Mouse (Mus musculus): ENCODE results near the gene Nudt6. TPM values are rescaled to one million over a fixed set of nuclear protein-coding genes. Genes with fewer than 3 reads are reported as not detected.

Nudt6 gene
- 13.3 and 18.2 TPM in 2 replicates for polyA plus RNA-seq (2015; fragmentation: Nextera tagmentation; extraction: Ambion mirVana)

DNA sequence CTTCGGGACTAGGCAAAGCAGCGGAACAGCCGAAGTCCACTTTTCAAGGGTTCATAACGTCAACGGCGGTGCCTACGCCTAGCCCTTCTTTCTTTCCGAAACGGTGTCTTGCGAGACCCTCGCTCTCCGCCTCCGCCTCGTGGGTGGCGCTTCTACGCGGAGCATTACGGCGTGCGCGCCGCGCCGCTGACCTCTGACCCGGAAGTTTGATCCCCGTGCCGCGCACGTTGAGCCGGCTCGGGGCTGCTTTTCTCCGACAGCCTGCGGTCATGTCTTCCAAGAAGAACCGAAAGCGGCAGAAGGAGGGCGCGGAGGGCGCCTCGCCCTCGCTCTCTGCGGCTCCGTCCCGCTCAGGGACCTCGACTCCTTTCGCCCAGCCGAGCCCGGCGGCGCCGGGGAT, at the start of gene Nudt6:
TSS of gene Nudt6 (minus strand) at position 140 of the 400 bp plus-strand sequence.
- under 1% methylated on average over 50 of the region's 50 CpGs for WGBS
- DNase-seq (ENCODE audit: low spot score): peak; percentile 95
- no peak for TF ChIP-seq CTCF (IDR thresholded peaks at IDR 0.05; ENCODE audit: low read depth)

DNA sequence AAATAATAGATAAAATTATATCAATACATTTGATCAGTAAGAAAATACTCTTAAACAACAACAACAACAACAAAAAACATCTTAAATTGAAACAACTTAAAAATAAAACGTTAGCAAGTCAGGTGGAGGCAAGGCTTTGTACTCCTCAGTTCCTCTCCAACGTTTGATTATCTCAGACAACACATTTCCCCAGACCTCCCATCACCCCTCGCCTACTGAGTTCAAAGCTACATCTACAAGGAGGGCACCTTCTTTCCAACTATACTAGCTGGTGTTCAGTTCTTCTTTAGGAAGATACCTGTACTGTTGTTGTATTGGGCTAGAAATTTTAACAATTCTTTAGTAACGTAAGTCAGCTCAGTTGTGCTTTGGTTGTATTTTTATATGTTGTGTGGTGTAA, 49.3 kb upstream of the Nudt6 start:
- no peaks in the 10 kb centered on the region for H3K9me3 ChIP-seq (replicated peaks; ENCODE audit: low read length)
- no peak for DNase-seq (ENCODE audit: low spot score)
- no peak overlapping the region for H3K4me2 ChIP-seq (ENCODE audit: low read length)
- no peak overlapping the region for H3K4me3 ChIP-seq (replicated peaks; ENCODE audit: low read depth, low read length)
- no peaks in the 10 kb centered on the region for H3K27me3 ChIP-seq (ENCODE audit: insufficient read depth, low read length)
- whole genome bisulfite sequencing: 88% methylated on average over 4 of the region's 4 CpGs
- H3K9ac ChIP-seq (ENCODE audit: low read depth, low read length): no peak overlapping the region
- no peaks in the 10 kb centered on the region for H3K36me3 ChIP-seq (ENCODE audit: insufficient read depth, low read length)
- H3K27ac ChIP-seq: no peak overlapping the region
- no peak for TF ChIP-seq CTCF (IDR thresholded peaks at IDR 0.05; ENCODE audit: low read depth)
- no peak for ATAC-seq (replicated peaks; ENCODE audit: low FRiP score, low read depth)
- H3K4me1 ChIP-seq (replicated peaks; ENCODE audit: insufficient read depth, low read length): no peaks in the 10 kb centered on the region

More for the DNA sequence above, at the start of gene Nudt6:
- Histone ChIP-seq H3K9ac (ENCODE audit: low read depth, low read length) (peak within 1 kb of the TSS; percentile 80), H3K27me3 (ENCODE audit: insufficient read depth, low read length) (no peaks in the 10 kb centered on the region), H3K9me3 (replicated peaks; ENCODE audit: low read length) (no peaks in the 10 kb centered on the region), H3K4me3 (replicated peaks; ENCODE audit: low read depth, low read length) (peak within 1 kb of the TSS; percentile 80), H3K4me2 (ENCODE audit: low read length) (peak within 1 kb of the TSS; percentile 79), H3K27ac (peak within 1 kb of the TSS; percentile 93), H3K36me3 (ENCODE audit: insufficient read depth, low read length) (no peaks in the 10 kb centered on the region), H3K4me1 (replicated peaks; ENCODE audit: insufficient read depth, low read length) (peaks cover 3% of the 10 kb centered on the region; the same call in 1 of the 2 replicates)
- peak; percentile 88 for ATAC-seq (replicated peaks; ENCODE audit: low FRiP score, low read depth)

DNA sequence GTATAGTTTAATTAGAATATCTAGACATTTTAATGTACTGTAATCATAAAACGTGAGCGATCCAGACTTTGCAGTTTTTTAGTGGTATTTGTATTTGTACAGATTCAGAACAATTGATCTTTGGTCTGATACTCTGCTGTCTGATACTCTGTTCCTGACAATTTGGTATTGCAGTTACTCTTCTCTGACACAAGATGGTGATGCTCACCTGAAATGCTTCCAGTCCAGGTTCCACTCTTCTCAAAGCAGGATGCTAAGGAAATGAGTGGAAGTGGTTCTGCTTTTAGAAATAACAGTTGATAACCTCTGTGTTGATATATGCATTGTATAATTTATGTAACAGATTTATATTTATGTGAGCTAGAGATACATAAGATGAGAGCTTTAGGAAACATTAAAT, 48.2 kb upstream of the Nudt6 start:
- peak; percentile 82 for TF ChIP-seq CTCF (IDR thresholded peaks at IDR 0.05; ENCODE audit: low read depth)
- ATAC-seq (replicated peaks; ENCODE audit: low FRiP score, low read depth) (no peak), DNase-seq (ENCODE audit: low spot score) (peak; percentile 75)
- H3K9me3 ChIP-seq (replicated peaks; ENCODE audit: low read length): no peaks in the 10 kb centered on the region
- WGBS: 90% methylated on average over 2 of the region's 2 CpGs
- no peak overlapping the region for H3K4me3 ChIP-seq (replicated peaks; ENCODE audit: low read depth, low read length)
- no peak overlapping the region for H3K9ac ChIP-seq (ENCODE audit: low read depth, low read length)
- no peak overlapping the region for H3K27ac ChIP-seq
- no peaks in the 10 kb centered on the region for H3K36me3 ChIP-seq (ENCODE audit: insufficient read depth, low read length)
- H3K4me2 ChIP-seq (ENCODE audit: low read length): no peak overlapping the region
- H3K27me3 ChIP-seq (ENCODE audit: insufficient read depth, low read length): no peaks in the 10 kb centered on the region
- H3K4me1 ChIP-seq (replicated peaks; ENCODE audit: insufficient read depth, low read length): no peaks in the 10 kb centered on the region

DNA sequence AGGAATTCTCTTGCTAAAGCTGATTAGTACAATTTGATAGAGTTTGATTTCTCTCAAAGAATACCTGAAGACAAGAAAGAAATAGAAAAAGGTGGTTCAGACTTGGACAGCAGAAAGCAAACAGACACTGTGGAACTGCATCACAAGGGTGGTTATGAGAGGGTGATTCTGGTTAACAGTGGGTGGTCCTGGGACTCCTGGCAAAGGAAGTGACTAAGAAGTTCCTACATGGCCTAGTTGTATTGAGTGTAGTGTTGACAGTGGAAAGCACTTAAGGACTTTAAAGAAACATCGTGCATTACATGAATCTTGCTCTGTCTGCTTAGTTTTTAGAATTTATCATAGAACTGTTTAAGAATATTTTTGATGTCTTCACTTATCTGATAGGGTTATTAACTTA, 36.0 kb upstream of the Nudt6 start:
- WGBS: 93% methylated on average over 1 of the region's 1 CpGs
- Histone ChIP-seq H3K9me3 (replicated peaks; ENCODE audit: low read length) (no peaks in the 10 kb centered on the region), H3K27ac (no peak overlapping the region), H3K27me3 (ENCODE audit: insufficient read depth, low read length) (no peaks in the 10 kb centered on the region), H3K36me3 (ENCODE audit: insufficient read depth, low read length) (peaks cover 7% of the 10 kb centered on the region), H3K4me1 (replicated peaks; ENCODE audit: insufficient read depth, low read length) (no peaks in the 10 kb centered on the region), H3K4me3 (replicated peaks; ENCODE audit: low read depth, low read length) (no peak overlapping the region), H3K9ac (ENCODE audit: low read depth, low read length) (no peak overlapping the region), H3K4me2 (ENCODE audit: low read length) (no peak overlapping the region)
- TF ChIP-seq CTCF (IDR thresholded peaks at IDR 0.05; ENCODE audit: low read depth): no peak
- ATAC-seq (replicated peaks; ENCODE audit: low FRiP score, low read depth) (no peak), DNase-seq (ENCODE audit: low spot score) (no peak)

DNA sequence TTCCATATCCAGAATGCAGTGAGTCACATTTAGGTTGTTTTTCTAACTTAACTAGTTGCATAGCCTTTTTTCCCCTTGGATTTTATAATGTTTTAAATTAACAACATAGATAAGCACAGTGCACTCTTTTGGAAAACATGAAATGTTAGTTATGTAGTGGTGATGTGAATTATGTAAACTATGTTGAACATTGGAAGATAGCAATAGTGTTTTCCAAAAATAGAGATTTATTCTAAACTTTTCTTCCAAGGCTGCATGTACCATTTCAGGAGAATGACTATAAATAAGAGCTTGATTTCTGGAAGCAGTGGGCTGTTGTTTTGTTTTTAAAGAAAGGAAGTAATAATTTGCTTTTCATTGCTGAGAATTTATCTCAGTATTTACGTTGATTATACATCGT, 23.4 kb upstream of the Nudt6 start:
- Histone ChIP-seq H3K9me3 (replicated peaks; ENCODE audit: low read length) (no peaks in the 10 kb centered on the region), H3K27ac (no peak overlapping the region), H3K36me3 (ENCODE audit: insufficient read depth, low read length) (peaks cover 2% of the 10 kb centered on the region; the same call in 1 of the 2 replicates), H3K4me1 (replicated peaks; ENCODE audit: insufficient read depth, low read length) (no peaks in the 10 kb centered on the region), H3K4me2 (ENCODE audit: low read length) (no peak overlapping the region), H3K27me3 (ENCODE audit: insufficient read depth, low read length) (no peaks in the 10 kb centered on the region), H3K4me3 (replicated peaks; ENCODE audit: low read depth, low read length) (no peak overlapping the region), H3K9ac (ENCODE audit: low read depth, low read length) (no peak overlapping the region)
- TF ChIP-seq CTCF (IDR thresholded peaks at IDR 0.05; ENCODE audit: low read depth): no peak
- WGBS: 57% methylated on average over 2 of the region's 2 CpGs
- no peak for ATAC-seq (replicated peaks; ENCODE audit: low FRiP score, low read depth)
- peak; percentile 60 for DNase-seq (ENCODE audit: low spot score)

DNA sequence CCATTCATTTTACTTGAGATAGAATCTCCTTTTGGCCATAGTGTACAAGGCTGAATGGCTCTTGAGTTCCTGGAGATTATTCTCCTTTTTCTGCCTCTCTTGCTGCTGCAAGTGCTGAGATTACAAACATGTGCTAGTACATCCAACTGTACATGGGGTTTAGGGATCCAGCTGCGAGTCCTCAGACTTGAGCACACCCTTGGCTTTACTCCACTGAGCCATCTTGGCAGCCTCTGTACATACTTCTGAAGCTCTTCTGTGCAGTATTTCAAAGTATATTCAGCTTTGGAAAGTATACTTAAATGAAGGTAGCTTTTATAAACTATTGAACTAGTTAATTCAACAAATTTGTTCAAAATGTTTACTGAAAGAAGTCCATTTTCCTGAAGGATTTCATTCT, 19.8 kb upstream of the Nudt6 start:
- 64% methylated on average over 1 of the region's 1 CpGs for WGBS

DNA sequence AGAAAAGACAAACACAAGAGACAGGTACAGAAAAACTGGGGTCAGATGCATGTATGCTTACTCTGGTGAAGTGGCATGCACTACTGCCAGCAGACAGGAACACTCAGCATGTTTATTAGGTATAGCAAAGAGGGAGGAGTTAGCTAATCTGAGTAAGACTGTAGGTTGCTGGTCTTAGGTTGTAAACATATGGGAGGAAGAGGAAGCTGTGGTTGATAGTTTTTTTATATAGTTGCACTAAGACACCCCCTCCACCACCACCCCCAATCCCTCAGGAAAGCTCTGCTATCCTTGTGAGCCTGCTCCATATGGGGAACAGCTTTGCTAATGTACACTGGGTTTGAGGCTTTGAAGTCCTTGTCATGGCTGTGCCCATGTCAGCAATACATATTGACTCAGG, 10.3 kb upstream of the Nudt6 start:
- H3K36me3 ChIP-seq (ENCODE audit: insufficient read depth, low read length): peaks cover 19% of the 10 kb centered on the region
- no peak overlapping the region for H3K4me3 ChIP-seq (replicated peaks; ENCODE audit: low read depth, low read length)

More for the DNA sequence above, 19.8 kb upstream of the Nudt6 start:
- DNase-seq (ENCODE audit: low spot score) (peak; percentile 70), ATAC-seq (replicated peaks; ENCODE audit: low FRiP score, low read depth) (no peak)
- Histone ChIP-seq H3K27me3 (ENCODE audit: insufficient read depth, low read length) (no peaks in the 10 kb centered on the region), H3K4me1 (replicated peaks; ENCODE audit: insufficient read depth, low read length) (no peaks in the 10 kb centered on the region), H3K9me3 (replicated peaks; ENCODE audit: low read length) (no peaks in the 10 kb centered on the region), H3K9ac (ENCODE audit: low read depth, low read length) (no peak overlapping the region), H3K4me3 (replicated peaks; ENCODE audit: low read depth, low read length) (no peak overlapping the region), H3K4me2 (ENCODE audit: low read length) (no peak overlapping the region), H3K27ac (no peak overlapping the region), H3K36me3 (ENCODE audit: insufficient read depth, low read length) (no peaks in the 10 kb centered on the region)
- TF ChIP-seq CTCF (IDR thresholded peaks at IDR 0.05; ENCODE audit: low read depth): no peak

More for the DNA sequence above, 10.3 kb upstream of the Nudt6 start:
- H3K4me1 ChIP-seq (replicated peaks; ENCODE audit: insufficient read depth, low read length): no peaks in the 10 kb centered on the region
- ATAC-seq (replicated peaks; ENCODE audit: low FRiP score, low read depth) (no peak), DNase-seq (ENCODE audit: low spot score) (no peak)
- no peaks in the 10 kb centered on the region for H3K9me3 ChIP-seq (replicated peaks; ENCODE audit: low read length)
- no peaks in the 10 kb centered on the region for H3K27me3 ChIP-seq (ENCODE audit: insufficient read depth, low read length)
- no peak overlapping the region for H3K4me2 ChIP-seq (ENCODE audit: low read length)
- H3K9ac ChIP-seq (ENCODE audit: low read depth, low read length): no peak overlapping the region
- no peak for TF ChIP-seq CTCF (IDR thresholded peaks at IDR 0.05; ENCODE audit: low read depth)
- no peak overlapping the region for H3K27ac ChIP-seq
